Mouse (Mus musculus) hindbrain, embryonic 15.5 days (tissue): Measurements from ENCODE around the gene Spata19. TPM values are rescaled to one million over a fixed set of nuclear protein-coding genes. Genes with fewer than 3 reads are reported as not detected.

Experiments
- ATAC-seq: fragments of 200-750 bp; cut with Nextera tagmentation; 2 replicates; pipeline ENCODE4 v1.8.0; 2017; ENCODE audit warnings: low read depth, moderate number of reproducible peaks, moderate TSS enrichment; ENCODE audit not compliant: low FRiP score
- H3K27ac ChIP-seq: fragments of 300-500 bp; sonication (generic); replicated peaks from 2 replicates; pipeline ENCODE4 v1.5.1; 2015; ENCODE audit warnings: mild to moderate bottlenecking, inconsistent platforms
- H3K27me3 ChIP-seq: fragments of 300-500 bp; sonication (generic); 2 replicates; pipeline ENCODE4 v1.6.1; 2015; ENCODE audit warnings: control low read depth, inconsistent platforms
- H3K36me3 ChIP-seq: fragments of 300-500 bp; sonication (generic); 2 replicates; pipeline ENCODE4 v1.6.1; 2015; ENCODE audit warnings: control low read depth, inconsistent platforms
- H3K4me1 ChIP-seq: fragments of 300-500 bp; sonication (generic); replicated peaks from 2 replicates; pipeline ENCODE4 v1.6.1; 2015; ENCODE audit warnings: control low read depth, inconsistent platforms
- H3K4me2 ChIP-seq: fragments of 300-500 bp; sonication (generic); 2 replicates; pipeline ENCODE4 v1.6.1; 2015; ENCODE audit warnings: moderate library complexity, mild to moderate bottlenecking, inconsistent platforms
- H3K4me3 ChIP-seq: fragments of 300-500 bp; sonication (generic); 2 replicates; pipeline ENCODE4 v1.5.1; 2015; ENCODE audit warnings: mild to moderate bottlenecking, inconsistent platforms
- H3K9ac ChIP-seq: fragments of 300-500 bp; sonication (generic); 2 replicates; pipeline ENCODE4 v1.6.1; 2015; ENCODE audit warnings: inconsistent platforms
- H3K9me3 ChIP-seq: fragments of 300-500 bp; sonication (generic); 2 replicates; pipeline ENCODE4 v1.6.1; 2016; ENCODE audit warnings: control low read depth, inconsistent platforms
- WGBS: fragments of 180-500 bp; shearing (Covaris S2); methylation state at CpG from one replicate; pipeline ENCODE4 v1.1.7; 2015; 5-methylcytosine and 5-hydroxymethylcytosine counted together
- polyA plus RNA-seq: library from polyadenylated mRNA; unstranded; fragments of >200 nt; fragmentation: Nextera tagmentation; extraction: Ambion mirVana; gene quantifications from 2 replicates; pipeline ENCODE4 v1.2.1, GENCODE M21; 2015

Gene Spata19
- polyA plus RNA-seq, 1 experiment from 2014 or later, result not detected

- Histone ChIP-seq H3K4me3 (no peak overlapping the region), H3K27me3 (peaks cover 4% of the 10 kb centered on the region; the same call in 1 of the 2 replicates), H3K4me2 (no peak overlapping the region), H3K9ac (no peak overlapping the region), H3K9me3 (no peaks in the 10 kb centered on the region), H3K27ac (no peak overlapping the region), H3K4me1 (peaks cover 14% of the 10 kb centered on the region), H3K36me3 (no peaks in the 10 kb centered on the region)
- ATAC-seq, result no peak
- 79% methylated on average over 9 of the region's 9 CpGs for WGBS
Measured at GRCm38 (mm10) chr9:27435936-27436335, 39.3 kb downstream of the Spata19 start.

GRCm38 (mm10) chr9:27437391-27438061 lies 40.9 kb downstream of the Spata19 start:
- Histone ChIP-seq H3K27me3 (peaks cover 4% of the 10 kb centered on the region; the same call in 1 of the 2 replicates), H3K36me3 (no peaks in the 10 kb centered on the region), H3K4me3 (no peak overlapping the region), H3K9me3 (no peaks in the 10 kb centered on the region), H3K27ac (peak overlapping the region; percentile 50), H3K4me1 (peaks cover 14% of the 10 kb centered on the region), H3K9ac (no peak overlapping the region), H3K4me2 (no peak overlapping the region)
- 54% methylated on average over 7 of the region's 7 CpGs for WGBS
- ATAC-seq, result peak; percentile 87

GRCm38 (mm10) chr9:27449780-27450422 lies 53.3 kb downstream of the Spata19 start:
- no peaks in the 10 kb centered on the region for H3K27me3 ChIP-seq
- H3K4me3 ChIP-seq, result no peak overlapping the region
- H3K36me3 ChIP-seq, result no peaks in the 10 kb centered on the region
- H3K9me3 ChIP-seq, result no peaks in the 10 kb centered on the region
- H3K9ac ChIP-seq, result no peak overlapping the region
- 19% methylated on average over 9 of the region's 9 CpGs for WGBS
- 0 out of 2 replicates have a peak overlapping the region, but pooled peaks have one; percentile 16 for H3K4me2 ChIP-seq
- peaks cover 9% of the 10 kb centered on the region for H3K4me1 ChIP-seq
- no peak overlapping the region for H3K27ac ChIP-seq
- ATAC-seq, result peak; percentile 72; the same call in 1 of the 2 replicates

Other genes with a start within 250 kb of the Spata19 start
- 46.7 and 49.9 TPM in 2 replicates for gene Jam3, start 241.4 kb upstream of the Spata19 start, polyA plus RNA-seq
- gene Igsf9b, start 97.6 kb upstream of the Spata19 start, polyA plus RNA-seq, result 23.2 and 25.4 TPM in 2 replicates